Mouse (Mus musculus): Measurements from ENCODE around the gene E2f1.

E2f1 gene

DNA sequence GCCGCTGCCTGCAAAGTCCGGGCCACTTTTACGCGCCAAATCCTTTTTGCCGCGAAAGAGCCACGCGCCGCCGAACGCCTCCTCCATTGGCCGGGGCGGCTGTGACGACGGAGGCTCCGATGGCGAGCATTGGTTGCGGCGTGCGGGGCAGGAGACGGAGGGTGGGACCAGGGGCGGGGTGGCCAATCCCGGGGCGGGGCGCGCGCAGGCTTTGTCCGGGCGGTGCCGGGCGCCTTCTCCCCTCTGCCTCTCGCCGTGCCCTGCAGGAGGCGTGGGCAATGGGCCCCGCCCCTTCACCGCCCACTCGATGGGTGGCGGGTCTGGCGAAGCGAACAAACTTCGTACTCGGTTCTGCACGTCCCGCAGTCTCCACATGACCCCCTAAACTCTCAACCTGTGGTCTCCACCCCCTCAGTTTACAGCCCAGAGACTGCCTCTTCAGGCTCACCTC is at the start of gene E2f1:
TSS of gene E2f1 (minus strand) at position 57 of the 451 bp plus-strand sequence.
- DNase-seq = peak; percentile 93

DNA sequence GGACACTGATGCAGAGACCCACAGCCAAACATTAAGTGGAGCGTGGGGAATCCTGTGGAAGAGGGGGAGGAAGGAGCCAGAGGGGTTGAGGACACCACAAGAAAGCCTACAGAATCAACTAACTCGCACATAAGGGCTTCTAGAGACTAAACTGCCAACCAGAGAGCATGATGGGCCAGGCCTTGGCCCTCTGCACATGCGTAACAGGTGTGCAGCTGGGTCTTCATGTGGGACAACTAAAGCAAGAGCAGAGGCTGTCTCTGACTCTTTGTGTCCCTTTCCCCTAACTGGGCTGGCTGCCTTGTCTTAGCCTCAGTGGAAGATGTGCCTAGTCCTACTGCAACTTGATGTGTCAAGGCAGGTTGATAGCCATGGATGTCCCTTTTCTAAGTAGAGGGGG is 47.4 kb upstream of the E2f1 start:
- no peak for DNase-seq

DNA sequence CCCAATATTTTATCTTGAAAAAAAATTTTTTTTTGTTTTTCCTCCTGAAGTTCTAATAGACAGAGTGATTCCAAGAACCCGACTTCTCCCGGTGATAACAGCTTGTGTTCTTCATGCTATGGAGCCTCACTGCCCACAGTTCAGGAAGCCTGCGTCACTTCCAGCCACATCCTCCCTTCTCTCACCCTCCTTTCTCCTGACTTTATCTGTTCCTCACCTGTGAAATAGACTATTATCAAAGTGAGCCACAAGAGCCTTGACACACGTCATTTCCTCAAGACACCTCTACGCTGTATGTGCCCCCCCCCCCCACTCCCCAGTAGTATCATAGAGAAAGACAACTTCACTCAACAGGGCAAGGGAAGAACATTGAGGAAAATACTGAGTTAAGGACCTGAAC is 46.0 kb upstream of the E2f1 start:
- no peak for DNase-seq

DNA sequence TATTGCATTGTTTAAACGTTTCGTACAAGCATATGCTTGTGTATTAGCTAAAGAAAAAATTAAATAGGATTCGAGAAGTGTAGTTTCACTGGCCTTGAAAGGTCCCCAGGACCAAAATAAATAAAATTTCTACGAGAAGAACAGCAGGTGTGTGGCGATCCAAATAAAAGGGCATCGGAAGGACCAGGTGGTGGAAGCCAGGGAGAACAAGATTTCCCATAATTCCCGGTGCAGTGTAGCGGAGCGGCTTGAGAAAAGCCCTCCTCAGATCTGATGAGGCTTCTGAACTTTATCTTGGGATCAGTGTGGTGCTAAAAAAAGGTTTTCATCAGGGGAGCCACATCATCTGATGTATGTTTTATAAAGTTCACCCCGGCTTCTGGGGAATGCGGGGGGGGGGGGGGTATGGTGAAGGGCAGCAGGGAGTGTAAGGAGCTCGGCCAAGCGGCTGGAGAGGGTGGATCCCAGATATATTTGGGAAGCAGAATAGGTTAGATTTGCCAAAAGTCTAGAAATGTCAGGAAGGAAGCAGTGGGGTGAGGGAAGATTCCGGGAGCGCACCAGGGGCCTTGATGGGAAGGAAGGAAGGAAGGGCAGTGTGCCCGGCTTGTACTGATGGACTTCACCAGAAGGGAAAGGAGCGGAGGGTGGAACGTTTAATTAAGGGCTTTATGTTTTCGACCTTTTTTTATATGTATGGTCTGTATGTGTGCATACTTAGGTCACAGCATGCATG is 45.3 kb upstream of the E2f1 start:
- no peak for DNase-seq

- DNase-seq = peak; percentile 90
Observed at GRCm38 (mm10) chr2:154613118-154614115, 43.7 kb upstream of the E2f1 start, which contains the start of the genes Zfp341 and 4930519P11Rik. TSS of gene Zfp341 (plus strand) at chr2:154613297. TSS of gene 4930519P11Rik (minus strand) at chr2:154613437.

GRCm38 (mm10) chr2:154609050-154609767 is 39.5 kb upstream of the E2f1 start:
- DNase-seq = no peak

- DNase-seq = no peak
Observed at GRCm38 (mm10) chr2:154606965-154607364, 37.3 kb upstream of the E2f1 start.

DNA sequence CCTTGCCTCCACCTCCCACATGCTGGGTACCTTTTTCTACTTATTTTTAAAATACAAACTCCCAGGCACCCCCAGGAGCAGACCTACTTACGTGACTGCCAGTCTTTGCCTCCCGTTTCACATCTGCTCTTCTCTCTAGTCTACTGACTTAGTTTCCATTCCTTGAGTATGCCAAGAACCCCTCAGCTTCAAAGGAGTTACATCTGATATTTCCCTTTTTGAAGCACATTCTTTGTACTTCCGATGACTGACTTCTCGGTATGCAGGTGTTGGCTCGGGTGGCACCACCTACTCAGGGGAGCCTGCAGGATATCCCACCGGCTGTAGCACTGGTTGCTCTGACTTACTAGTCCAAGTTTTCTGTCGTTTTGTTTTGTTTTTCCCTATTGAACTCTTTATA is 34.5 kb upstream of the E2f1 start:
- DNase-seq = no peak

- peak; percentile 100 for DNase-seq
Observed at GRCm38 (mm10) chr2:154603638-154604153, 34.0 kb upstream of the E2f1 start, which contains the start of gene Pxmp4. TSS of gene Pxmp4 (minus strand) at chr2:154603708.

- DNase-seq = no peak
Observed at GRCm38 (mm10) chr2:154603007-154603637, 33.4 kb upstream of the E2f1 start.

- DNase-seq = peak; percentile 68
Observed at GRCm38 (mm10) chr2:154601324-154601723, 31.6 kb upstream of the E2f1 start.

DNA sequence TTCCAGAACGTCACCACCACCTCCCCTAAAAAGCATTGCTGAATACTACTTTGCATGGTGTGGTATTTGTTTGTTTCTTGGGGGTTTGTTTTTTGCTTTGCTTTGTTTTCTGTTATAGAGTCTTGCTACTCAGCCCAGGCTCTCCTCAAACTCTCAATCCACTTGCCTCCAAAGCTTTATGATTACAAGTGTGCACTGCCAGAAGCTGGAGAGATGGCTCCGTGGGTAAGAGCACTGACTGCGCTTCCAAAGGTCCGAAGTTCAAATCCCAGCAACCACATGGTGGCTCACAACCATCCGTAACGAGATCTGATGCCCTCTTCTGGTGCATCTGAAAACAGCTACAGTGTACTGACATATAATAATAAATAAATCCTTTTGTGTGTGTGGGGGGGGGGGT is 30.9 kb upstream of the E2f1 start:
- no peak for DNase-seq

DNA sequence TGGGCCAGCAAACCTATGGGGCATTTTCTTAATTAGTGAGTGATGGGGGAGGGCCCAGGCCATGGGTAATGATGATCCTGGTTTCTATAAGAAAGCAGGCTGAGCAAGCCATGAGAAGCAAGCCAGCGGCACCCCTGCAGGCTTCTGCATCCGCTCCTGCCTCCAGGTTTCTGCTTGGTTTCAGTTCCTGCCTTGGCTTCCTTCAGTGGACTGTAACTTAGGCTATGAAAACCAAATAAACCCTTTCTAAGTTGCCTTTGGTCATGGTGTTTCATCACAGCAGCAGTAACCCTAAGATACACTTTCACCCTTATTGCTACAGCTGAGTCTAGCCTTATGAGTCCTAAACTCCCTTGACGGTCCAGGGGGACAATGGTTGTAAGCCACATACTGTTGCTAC is 27.7 kb upstream of the E2f1 start:
- DNase-seq = no peak

- DNase-seq = no peak
Observed at GRCm38 (mm10) chr2:154595775-154596174, 26.1 kb upstream of the E2f1 start.

GRCm38 (mm10) chr2:154593025-154593424 is 23.3 kb upstream of the E2f1 start:
- DNase-seq = peak; percentile 43

DNA sequence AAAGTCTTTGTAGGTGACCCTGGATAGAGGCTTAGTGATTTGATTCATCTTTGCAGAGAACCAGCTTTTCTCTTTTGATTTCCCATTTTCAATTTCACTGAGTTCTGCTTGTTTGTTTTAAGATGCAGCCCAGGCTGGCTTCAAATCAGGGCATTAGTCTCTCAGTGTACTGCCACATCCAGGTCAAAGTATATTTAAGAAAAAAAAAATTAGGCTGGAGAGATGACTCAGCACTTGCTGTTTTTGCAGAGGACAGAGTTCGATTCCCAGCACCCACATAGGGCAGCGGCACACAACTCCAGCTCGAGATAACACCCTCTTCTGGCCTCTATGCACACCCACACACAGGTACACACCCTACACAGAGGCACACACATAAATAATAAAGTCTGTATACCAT is 21.5 kb upstream of the E2f1 start:
- no peak for DNase-seq

DNA sequence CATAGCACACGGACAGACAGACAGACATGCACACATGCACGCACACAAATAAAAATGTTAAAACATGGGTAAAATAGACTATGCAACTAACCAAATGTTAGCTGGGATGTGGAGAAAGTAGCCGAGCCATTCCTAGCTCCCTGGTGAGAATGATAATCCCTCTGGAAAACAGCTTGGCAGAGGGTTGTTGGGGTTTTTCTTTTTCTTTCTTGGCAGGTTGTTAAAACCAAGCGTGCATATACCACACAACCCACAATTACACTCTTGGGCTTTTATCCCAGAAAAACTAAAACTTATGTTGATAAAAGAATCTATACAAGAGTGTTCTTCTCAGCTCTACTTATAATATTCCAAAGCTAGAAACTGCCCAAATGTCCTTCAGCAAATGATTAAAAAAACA is 19.4 kb upstream of the E2f1 start:
- DNase-seq = no peak

GRCm38 (mm10) chr2:154586405-154586804 is 16.7 kb upstream of the E2f1 start:
- DNase-seq = no peak

DNA sequence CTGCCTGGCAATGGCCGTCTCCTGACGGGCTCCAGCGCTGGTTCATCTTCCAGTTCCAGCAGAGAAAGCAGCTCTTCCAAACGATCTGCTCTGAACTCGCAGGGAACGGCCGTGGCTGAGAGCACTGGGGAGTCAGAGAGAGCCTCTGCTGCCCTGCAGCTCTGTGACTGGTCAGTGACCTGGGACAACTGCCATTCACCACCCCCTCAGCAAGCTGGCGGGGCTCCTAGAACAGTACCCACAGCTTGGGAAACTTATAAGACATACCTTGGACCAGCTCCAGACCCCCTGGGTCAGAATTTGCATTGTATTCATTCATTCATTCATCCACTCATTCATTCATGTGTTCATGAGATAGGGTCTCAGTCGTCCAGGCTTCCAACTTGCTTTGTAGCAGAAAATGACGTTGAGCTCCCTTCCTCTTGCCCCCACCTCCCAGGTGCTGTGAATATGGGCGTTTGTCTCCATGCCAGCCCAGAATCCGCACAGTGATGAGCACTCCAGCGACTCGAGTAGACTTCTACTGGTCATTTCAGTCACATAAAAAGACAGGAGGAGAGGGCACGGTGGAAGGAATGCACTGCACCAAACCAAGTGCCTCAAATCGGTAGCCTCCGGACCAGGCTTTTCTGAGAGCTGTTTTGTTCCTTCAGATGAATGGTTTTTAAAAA is 15.4 kb upstream of the E2f1 start:
- no peak for DNase-seq

DNA sequence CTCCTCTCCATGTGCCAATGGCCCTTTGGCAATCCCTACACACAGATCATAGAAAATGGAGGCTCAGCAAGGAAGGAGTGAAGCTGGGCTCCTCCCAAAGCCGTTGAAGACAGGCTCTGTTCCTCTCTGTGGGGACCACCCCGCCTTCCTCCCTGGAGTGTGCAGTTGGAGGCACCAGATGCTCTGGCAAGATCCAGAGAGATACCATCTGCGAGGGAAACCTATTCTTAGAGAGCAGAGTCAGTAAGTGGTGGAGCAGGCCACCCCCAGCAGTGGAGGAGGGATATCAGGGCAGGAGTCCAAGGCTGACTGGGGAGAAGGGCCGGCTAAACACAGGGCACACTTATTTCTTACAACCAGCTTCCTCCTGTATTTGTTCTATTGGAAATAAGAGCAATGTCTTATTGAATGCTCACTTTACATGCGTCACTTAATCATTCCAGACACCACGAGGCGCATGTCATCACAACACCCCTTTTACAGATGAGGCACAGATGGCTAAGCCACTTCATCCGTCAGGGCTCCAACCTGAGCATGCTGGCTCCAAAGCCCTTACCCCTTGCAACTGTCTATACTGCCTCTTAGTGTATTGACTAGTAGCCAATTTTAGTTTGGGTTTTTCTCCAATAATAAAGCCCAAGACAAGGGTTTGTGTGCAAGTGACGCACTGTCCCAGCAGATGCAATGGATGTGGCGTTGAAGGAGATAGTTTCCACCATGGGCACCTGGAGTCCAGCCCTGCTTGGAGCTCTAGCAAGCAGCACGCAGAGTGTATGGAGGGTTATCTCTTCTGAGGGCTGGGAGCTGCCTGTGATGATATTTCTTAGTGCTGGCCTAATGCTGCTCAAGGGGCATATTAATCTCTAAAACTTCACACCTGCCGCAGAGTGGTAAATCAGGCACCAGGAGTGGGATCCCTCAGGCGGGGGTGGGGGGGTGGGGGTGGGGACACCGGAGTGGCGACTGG is 14.5 kb upstream of the E2f1 start:
- DNase-seq = no peak

Measured in kidney, adult 18-20 months (tissue).